Mouse (Mus musculus): ENCODE measurements around the gene Smarcb1.

Smarcb1 gene

GRCm38 (mm10) chr10:75921026-75921725 lies at the start of gene Smarcb1:
TSS of gene Smarcb1 (minus strand) at chr10:75921617.
- DNase-seq: peak; percentile 87 to 94

GRCm38 (mm10) chr10:75954381-75954811 lies 33.0 kb upstream of the Smarcb1 start, which contains the start of gene Gm5134:
TSS of gene Gm5134 (plus strand) at chr10:75954514.
- no peak for DNase-seq

- DNase-seq: peak in 1 of 2 experiments; percentile 49
These were observed 30.1 kb upstream of the Smarcb1 start for GRCm38 (mm10) chr10:75951424-75952050.

- peak; percentile 41 to 45 for DNase-seq
These were observed 29.4 kb upstream of the Smarcb1 start for GRCm38 (mm10) chr10:75950791-75951210.

- DNase-seq: peak; percentile 64 to 70
These were observed 27.9 kb upstream of the Smarcb1 start for GRCm38 (mm10) chr10:75949053-75950045.

GRCm38 (mm10) chr10:75948079-75948478 lies 26.7 kb upstream of the Smarcb1 start:
- peak in 1 of 2 experiments; percentile 36 for DNase-seq

GRCm38 (mm10) chr10:75945896-75946295 lies 24.5 kb upstream of the Smarcb1 start:
- DNase-seq: no peak

- DNase-seq: no peak
These were observed 23.8 kb upstream of the Smarcb1 start for GRCm38 (mm10) chr10:75945213-75945612.

GRCm38 (mm10) chr10:75944066-75944772 lies 22.8 kb upstream of the Smarcb1 start:
- no peak for DNase-seq

- no peak for DNase-seq
These were observed 21.5 kb upstream of the Smarcb1 start, which contains the start of gene Vpreb3 for GRCm38 (mm10) chr10:75942736-75943477. TSS of gene Vpreb3 (plus strand) at chr10:75943057.

GRCm38 (mm10) chr10:75941042-75941824 lies 19.8 kb upstream of the Smarcb1 start:
- DNase-seq: no peak

GRCm38 (mm10) chr10:75940520-75940919 lies 19.1 kb upstream of the Smarcb1 start, which contains the start of gene Gm867:
TSS of gene Gm867 (minus strand) at chr10:75940672.
- DNase-seq: no peak

- no peak for DNase-seq
These were observed 18.2 kb upstream of the Smarcb1 start for GRCm38 (mm10) chr10:75939481-75940234.

- peak in 1 of 2 experiments; percentile 27 for DNase-seq
These were observed 16.6 kb upstream of the Smarcb1 start for GRCm38 (mm10) chr10:75937851-75938643.

- peak in 1 of 2 experiments; percentile 27 for DNase-seq
These were observed 15.7 kb upstream of the Smarcb1 start for GRCm38 (mm10) chr10:75936909-75937667.

- peak; percentile 60 to 72 for DNase-seq
These were observed 14.5 kb upstream of the Smarcb1 start, which contains the start of gene Mmp11 for GRCm38 (mm10) chr10:75935680-75936541. TSS of gene Mmp11 (minus strand) at chr10:75936496.

- DNase-seq: no peak
These were observed 13.6 kb upstream of the Smarcb1 start for GRCm38 (mm10) chr10:75934991-75935390.
